Mouse (Mus musculus) neural tube, embryonic 15.5 days (tissue): ENCODE measurements around the gene 9630041A04Rik. TPM values are rescaled to one million over a fixed set of nuclear protein-coding genes. Genes with fewer than 3 reads are reported as not detected.

Source experiments
- ATAC-seq: fragments of 200-750 bp; cut with Nextera tagmentation; 2 replicates; pipeline ENCODE4 v1.8.0; 2017; ENCODE audit warnings: mild to moderate bottlenecking, moderate TSS enrichment, moderate library complexity; ENCODE audit not compliant: low FRiP score
- H3K27ac ChIP-seq: fragments of 300-500 bp; sonication (generic); replicated peaks from 2 replicates; pipeline ENCODE4 v1.5.1; 2015; ENCODE audit warnings: mild to moderate bottlenecking, inconsistent platforms
- H3K27me3 ChIP-seq: fragments of 300-500 bp; sonication (generic); replicated peaks from 2 replicates; pipeline ENCODE4 v1.6.1; 2015; ENCODE audit warnings: inconsistent platforms
- H3K36me3 ChIP-seq: fragments of 300-500 bp; sonication (generic); 2 replicates; pipeline ENCODE4 v1.6.1; 2015; ENCODE audit warnings: inconsistent platforms
- H3K4me1 ChIP-seq: fragments of 300-500 bp; sonication (generic); 2 replicates; pipeline ENCODE4 v1.6.1; 2015; ENCODE audit warnings: inconsistent platforms
- H3K4me2 ChIP-seq: fragments of 300-500 bp; sonication (generic); 2 replicates; pipeline ENCODE4 v1.6.1; 2015; ENCODE audit warnings: inconsistent platforms, mild to moderate bottlenecking, moderate library complexity
- H3K4me3 ChIP-seq: fragments of 300-500 bp; sonication (generic); replicated peaks from 2 replicates; pipeline ENCODE4 v1.5.1; 2015; ENCODE audit warnings: mild to moderate bottlenecking, inconsistent platforms
- H3K9ac ChIP-seq: fragments of 300-500 bp; sonication (generic); replicated peaks from 2 replicates; pipeline ENCODE4 v1.6.1; 2015; ENCODE audit warnings: mild to moderate bottlenecking, inconsistent platforms
- H3K9me3 ChIP-seq: fragments of 300-500 bp; sonication (generic); replicated peaks from 2 replicates; pipeline ENCODE4 v1.6.1; 2016; ENCODE audit warnings: inconsistent platforms
- WGBS: fragments of 180-500 bp; shearing (Covaris S2); methylation state at CpG from one replicate; pipeline ENCODE4 v1.1.7; 2015; ENCODE audit warnings: mixed read lengths; 5-methylcytosine and 5-hydroxymethylcytosine counted together
- polyA plus RNA-seq: library from polyadenylated mRNA; unstranded; fragments of >200 nt; fragmentation: Nextera tagmentation; extraction: Ambion mirVana; gene quantifications from 2 replicates; pipeline ENCODE4 v1.2.1, GENCODE M21; 2015

9630041A04Rik gene
- polyA plus RNA-seq, 1 experiment from 2014 or later, result 0.60 TPM

DNA sequence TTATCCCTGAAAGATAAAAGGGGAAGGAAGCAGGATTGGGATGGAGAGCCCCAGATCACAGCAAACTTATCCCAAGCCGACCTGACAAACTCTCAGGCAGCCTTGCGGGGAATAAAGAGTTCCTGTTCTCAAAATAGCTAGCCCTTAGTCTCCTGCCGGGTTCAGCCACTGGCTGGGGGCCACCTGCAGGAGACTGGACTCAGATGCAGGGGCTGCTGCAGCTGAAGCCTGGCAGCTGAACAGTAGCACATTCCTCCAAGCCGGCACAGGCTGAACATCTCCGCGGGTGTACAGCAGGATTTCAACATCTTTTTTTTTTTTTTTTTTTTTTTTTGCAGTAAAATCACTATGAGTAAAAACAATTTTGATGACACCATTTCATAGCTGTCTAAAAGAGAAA, 110.2 kb downstream of the 9630041A04Rik start:
- no peak overlapping the region for H3K9ac ChIP-seq
- 36% methylated on average over 6 of the region's 6 CpGs for WGBS
- no peak for ATAC-seq
- H3K4me2 ChIP-seq, result no peak overlapping the region
- H3K4me1 ChIP-seq, result no peaks in the 10 kb centered on the region
- no peaks in the 10 kb centered on the region for H3K27me3 ChIP-seq
- no peak overlapping the region for H3K4me3 ChIP-seq
- peaks cover 5% of the 10 kb centered on the region; the same call in 1 of the 2 replicates for H3K36me3 ChIP-seq
- no peaks in the 10 kb centered on the region for H3K9me3 ChIP-seq
- no peak overlapping the region for H3K27ac ChIP-seq

DNA sequence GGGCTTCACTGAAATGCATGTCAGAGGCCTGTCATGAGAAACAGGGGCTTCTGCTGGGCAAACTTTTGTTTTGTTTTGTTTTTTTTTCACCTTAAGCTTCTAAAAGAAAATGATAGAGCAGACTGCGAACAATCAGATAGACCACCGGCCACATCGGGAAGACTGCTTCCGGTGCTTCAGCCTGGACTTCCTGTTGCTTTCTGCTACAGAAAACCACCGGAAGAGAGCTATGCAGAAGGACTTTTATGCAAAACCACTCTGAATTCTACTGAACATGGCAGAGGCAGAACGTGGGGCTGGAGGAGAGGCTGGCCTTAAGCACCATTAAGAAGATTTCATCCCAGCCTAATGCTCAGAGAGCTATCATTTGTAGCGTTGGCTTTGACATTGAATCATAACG, 110.7 kb downstream of the 9630041A04Rik start:
- Histone ChIP-seq H3K4me1 (no peaks in the 10 kb centered on the region), H3K27me3 (no peaks in the 10 kb centered on the region), H3K36me3 (peaks cover 5% of the 10 kb centered on the region; the same call in 1 of the 2 replicates), H3K9ac (no peak overlapping the region), H3K4me3 (no peak overlapping the region), H3K9me3 (no peaks in the 10 kb centered on the region), H3K4me2 (no peak overlapping the region), H3K27ac (no peak overlapping the region)
- WGBS, result 74% methylated on average over 8 of the region's 8 CpGs
- ATAC-seq, result no peak

DNA sequence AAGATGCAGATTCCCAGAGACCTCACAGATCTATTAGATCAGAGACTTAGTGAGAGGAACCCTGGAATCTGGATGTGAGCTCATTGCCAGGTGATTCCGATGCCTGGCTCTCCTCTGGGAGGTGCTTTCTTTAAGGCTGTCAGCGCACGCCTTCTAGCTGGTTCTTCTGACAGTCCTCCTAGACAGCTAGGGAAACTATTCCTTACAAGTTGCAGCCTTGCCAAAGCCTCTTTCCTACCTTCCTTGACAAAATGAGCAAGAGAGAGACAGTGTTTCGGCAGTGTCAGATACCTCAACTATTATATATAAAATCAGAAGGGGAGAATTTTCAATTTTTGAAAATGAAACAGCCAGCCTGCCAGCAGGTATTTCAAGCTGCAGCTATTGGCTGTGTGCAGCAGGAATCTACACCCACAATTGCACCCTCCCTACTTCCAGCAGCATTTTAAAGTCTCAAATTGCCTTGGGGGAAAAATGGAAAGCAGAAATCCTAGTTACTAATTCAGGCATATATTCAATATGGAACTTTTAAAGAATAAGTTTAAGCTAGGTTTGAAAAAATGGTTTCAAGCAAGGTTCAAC, 115.3 kb downstream of the 9630041A04Rik start:
- ATAC-seq, result no peak
- WGBS, result 89% methylated on average over 4 of the region's 4 CpGs
- no peak overlapping the region for H3K4me2 ChIP-seq

DNA sequence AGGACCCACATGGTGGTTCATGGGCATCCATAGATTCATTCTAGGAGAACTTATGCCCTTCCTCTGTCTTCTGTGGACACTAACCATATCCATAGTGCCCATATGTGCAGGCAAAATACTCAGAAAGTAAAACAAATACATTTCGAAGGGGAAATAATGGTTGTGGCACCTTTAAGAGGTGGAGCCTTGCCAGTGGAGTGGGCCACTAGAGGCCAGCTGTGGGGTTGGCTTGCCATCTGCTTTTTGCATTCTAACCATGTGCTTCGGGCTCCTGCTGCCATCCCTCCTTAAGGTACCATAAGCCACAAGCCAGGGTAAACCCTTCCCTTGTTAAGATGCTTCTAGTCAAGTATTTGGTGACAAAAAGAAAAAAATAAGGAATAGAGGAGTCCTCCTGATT, 119.5 kb downstream of the 9630041A04Rik start:
- no peaks in the 10 kb centered on the region for H3K27me3 ChIP-seq
- H3K9ac ChIP-seq, result no peak overlapping the region
- H3K4me2 ChIP-seq, result no peak overlapping the region
- ATAC-seq, result no peak
- no peak overlapping the region for H3K4me3 ChIP-seq
- H3K4me1 ChIP-seq, result peaks cover 9% of the 10 kb centered on the region
- H3K36me3 ChIP-seq, result no peaks in the 10 kb centered on the region
- no peak overlapping the region for H3K27ac ChIP-seq
- whole genome bisulfite sequencing, result 88% methylated on average over 2 of the region's 2 CpGs
- H3K9me3 ChIP-seq, result no peaks in the 10 kb centered on the region

More for the DNA sequence above, 115.3 kb downstream of the 9630041A04Rik start:
- Histone ChIP-seq H3K4me1 (peaks cover 5% of the 10 kb centered on the region; the same call in 1 of the 2 replicates), H3K9ac (no peak overlapping the region), H3K27me3 (no peaks in the 10 kb centered on the region), H3K4me3 (no peak overlapping the region), H3K36me3 (no peaks in the 10 kb centered on the region), H3K9me3 (no peaks in the 10 kb centered on the region), H3K27ac (no peak overlapping the region)

DNA sequence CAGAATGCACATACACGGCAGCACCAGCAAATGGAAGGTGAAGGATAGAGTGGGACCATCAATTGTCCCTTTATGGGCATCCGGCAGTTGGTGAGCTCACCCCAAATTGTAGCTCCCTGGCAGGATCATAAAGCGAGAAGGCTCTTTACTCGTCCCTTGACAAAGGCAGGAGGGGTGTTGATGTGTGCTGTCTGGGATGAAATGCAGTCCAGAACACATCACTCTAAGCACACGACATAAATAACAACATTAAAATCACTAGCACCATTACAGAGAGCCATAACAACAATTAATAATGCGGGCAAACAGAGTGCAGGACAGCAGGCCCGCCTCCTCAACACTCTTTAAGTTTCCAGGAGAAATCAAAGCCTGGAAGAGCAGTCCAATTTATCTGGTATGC, 120.7 kb downstream of the 9630041A04Rik start:
- WGBS, result 31% methylated on average over 7 of the region's 7 CpGs

DNA sequence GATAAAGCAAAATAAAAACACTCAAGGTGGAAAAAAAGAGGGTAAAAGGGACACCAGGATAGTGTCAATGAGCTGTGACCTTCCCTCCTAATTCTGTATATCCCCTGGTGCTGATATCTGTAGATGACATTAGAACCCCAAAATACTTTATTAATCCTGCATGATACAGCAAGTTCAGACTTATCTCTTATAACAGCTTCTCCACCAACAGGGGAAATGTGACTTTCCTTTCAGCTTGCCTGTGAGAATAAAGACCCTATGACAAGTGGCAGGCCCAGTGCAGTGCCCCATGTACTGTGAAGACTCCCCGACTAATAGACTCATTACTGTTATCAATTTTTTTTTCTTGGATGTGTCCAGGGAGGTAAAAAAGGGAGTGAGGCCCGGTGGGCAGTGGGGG, 125.3 kb downstream of the 9630041A04Rik start:
- Histone ChIP-seq H3K27ac (no peak overlapping the region), H3K4me1 (peaks cover 12% of the 10 kb centered on the region), H3K4me3 (no peak overlapping the region), H3K27me3 (no peaks in the 10 kb centered on the region), H3K9ac (no peak overlapping the region), H3K36me3 (peaks cover 2% of the 10 kb centered on the region; the same call in 1 of the 2 replicates), H3K4me2 (no peak overlapping the region), H3K9me3 (no peaks in the 10 kb centered on the region)
- no peak for ATAC-seq
- WGBS, result 63% methylated on average over 2 of the region's 2 CpGs

More for the DNA sequence above, 120.7 kb downstream of the 9630041A04Rik start:
- ATAC-seq, result peak; percentile 55; the same call in 1 of the 2 replicates
- Histone ChIP-seq H3K9ac (no peak overlapping the region), H3K9me3 (no peaks in the 10 kb centered on the region), H3K4me3 (no peak overlapping the region), H3K36me3 (no peaks in the 10 kb centered on the region), H3K4me2 (no peak overlapping the region), H3K4me1 (peaks cover 9% of the 10 kb centered on the region), H3K27ac (no peak overlapping the region), H3K27me3 (no peaks in the 10 kb centered on the region)

DNA sequence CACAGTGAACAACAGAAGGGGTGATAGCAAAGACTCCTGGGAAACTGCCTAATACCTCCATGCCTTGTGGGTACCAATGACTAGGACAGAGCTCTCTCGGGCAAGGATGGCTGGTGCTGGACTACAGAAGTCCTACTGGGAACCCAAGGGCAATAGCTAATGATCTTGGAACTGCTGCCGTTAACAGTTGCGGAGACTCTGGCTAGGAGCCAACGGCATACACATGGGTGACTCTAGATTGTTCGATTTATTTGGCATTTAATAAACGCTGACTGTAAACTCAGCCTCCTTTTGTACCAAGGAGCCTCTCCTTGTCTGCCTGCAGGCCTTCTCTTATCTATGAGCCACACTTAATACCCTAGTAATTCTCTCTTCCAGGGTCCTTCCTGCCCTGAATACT, 128.4 kb downstream of the 9630041A04Rik start:
- H3K4me2 ChIP-seq, result no peak overlapping the region
- no peak overlapping the region for H3K9ac ChIP-seq
- ATAC-seq, result no peak
- peaks cover 11% of the 10 kb centered on the region for H3K36me3 ChIP-seq
- peaks cover 8% of the 10 kb centered on the region for H3K4me1 ChIP-seq
- no peaks in the 10 kb centered on the region for H3K9me3 ChIP-seq
- 51% methylated on average over 6 of the region's 6 CpGs for WGBS
- H3K27me3 ChIP-seq, result no peaks in the 10 kb centered on the region
- H3K4me3 ChIP-seq, result no peak overlapping the region
- H3K27ac ChIP-seq, result no peak overlapping the region

DNA sequence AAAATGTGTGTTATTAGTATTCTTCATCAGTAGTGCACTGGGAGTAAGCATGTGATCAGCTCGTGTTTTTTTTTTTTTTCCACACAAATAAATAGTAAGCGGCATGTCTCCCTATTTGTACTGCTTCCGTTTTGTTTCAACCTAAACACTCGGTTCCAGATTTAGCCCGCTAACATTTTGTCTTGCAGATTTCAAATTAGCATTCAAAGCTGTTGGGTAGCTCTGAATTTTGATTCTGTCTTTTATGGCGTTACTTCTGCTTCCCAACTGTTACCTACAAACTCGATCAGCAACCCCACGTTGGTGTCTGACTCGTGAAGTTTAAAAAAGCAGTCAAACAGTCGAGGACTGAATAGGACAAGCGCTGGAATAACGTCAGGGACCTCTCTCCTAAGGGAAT, 129.2 kb downstream of the 9630041A04Rik start:
- Histone ChIP-seq H3K4me2 (no peak overlapping the region), H3K27me3 (no peaks in the 10 kb centered on the region), H3K9ac (no peak overlapping the region), H3K4me3 (no peak overlapping the region), H3K27ac (no peak overlapping the region), H3K4me1 (peaks cover 8% of the 10 kb centered on the region), H3K36me3 (peaks cover 11% of the 10 kb centered on the region), H3K9me3 (no peaks in the 10 kb centered on the region)
- ATAC-seq, result no peak
- WGBS, result 76% methylated on average over 12 of the region's 12 CpGs
